Mouse (Mus musculus) kidney, adult 2 months (tissue): ENCODE results near the gene Dennd2a.

Experiments
- CTCF ChIP-seq: fragments of 200-500 bp; conservative IDR thresholded peaks from 2 replicates; pipeline ENCODE4 v1.5.1; 2011; ENCODE audit warnings: low read depth, mild to moderate bottlenecking, control low read depth, low read length, moderate library complexity, mixed read lengths; ENCODE audit not compliant: insufficient read depth, insufficient read length
- POLR2A ChIP-seq: fragments of 200-500 bp; IDR thresholded peaks from one replicate; pipeline ENCODE4 v1.6.1; 2011; ENCODE audit warnings: low read depth, low read length, control low read depth

GRCm38 (mm10) chr6:39574555-39574869 is 16.8 kb upstream of the Dennd2a start:
- TF ChIP-seq CTCF (no peak), POLR2A (no peak)
